Mouse (Mus musculus) kidney, adult 2 months (tissue): ENCODE results near the gene Ptprf.

ENCODE experiments used
- CTCF ChIP-seq: fragments of 200-500 bp; conservative IDR thresholded peaks from 2 replicates; pipeline ENCODE4 v1.5.1; 2011; ENCODE audit warnings: low read depth, mild to moderate bottlenecking, control low read depth, low read length, moderate library complexity, mixed read lengths; ENCODE audit not compliant: insufficient read depth, insufficient read length
- POLR2A ChIP-seq: fragments of 200-500 bp; IDR thresholded peaks from one replicate; pipeline ENCODE4 v1.6.1; 2011; ENCODE audit warnings: low read depth, low read length, control low read depth

- TF ChIP-seq CTCF, result no peak
- TF ChIP-seq POLR2A, result no peak
Observed at GRCm38 (mm10) chr4:118286202-118286601, 5.0 kb downstream of the Ptprf start.
